In the genomic region with DNA sequence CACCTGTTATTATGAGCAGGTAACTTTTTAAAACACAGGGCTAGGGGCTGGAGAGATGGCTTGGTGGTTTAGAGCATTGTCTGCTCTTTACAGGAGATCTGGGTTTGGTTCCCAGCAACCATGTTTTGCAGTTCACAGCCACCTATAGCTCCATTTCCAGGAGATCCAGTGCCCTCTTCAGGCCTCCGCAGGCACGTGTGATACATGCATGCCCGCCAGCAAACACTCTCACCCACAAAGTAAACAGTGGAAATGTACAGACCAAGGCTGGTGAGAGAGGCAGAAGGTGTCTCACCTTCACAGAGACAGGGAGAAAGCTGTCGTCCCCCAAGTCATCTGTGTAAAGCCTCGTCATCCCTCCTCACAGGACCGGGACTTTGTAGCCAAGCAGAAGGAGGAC, we compare ENCODE assay signal across 19 mouse cellular contexts.
"Had no signal": no experiment of that assay in that cellular context is flagged by ENCODE, and none has a peak within 500 bp of the region (broad histone marks: within the 10 kb centered on the region; RNA-seq: fewer than 3 reads in every experiment).

No protein-coding gene starts in this region.

- DNase-seq: lung, adult 18-20 months; lung, postnatal 10 days; midbrain, embryonic 14.5 days; retina, postnatal 1 day; right cerebral cortex, adult 18-20 months; right cerebral cortex, postnatal 25 days; right cerebral cortex, postnatal 4 days; spleen, adult 18-20 months; thymus, adult 2 months; thymus, postnatal 25 days; thymus, postnatal 4 days had no signal

- H3K9ac ChIP-seq: liver, embryonic 12.5 days; liver, embryonic 14.5 days; midbrain, embryonic 12.5 days; neural tube, embryonic 13.5 days; neural tube, embryonic 15.5 days had no signal

- H3K27me3 ChIP-seq: liver, embryonic 12.5 days; midbrain, embryonic 12.5 days; neural tube, embryonic 13.5 days; neural tube, embryonic 15.5 days had no signal

- H3K27ac ChIP-seq: liver, embryonic 12.5 days; liver, embryonic 14.5 days; midbrain, embryonic 10.5 days; midbrain, embryonic 12.5 days; neural tube, embryonic 13.5 days; neural tube, embryonic 15.5 days had no signal

- ATAC-seq: liver, embryonic 12.5 days; midbrain, embryonic 16.5 days had no signal

- H3K36me3 ChIP-seq: midbrain, embryonic 10.5 days; midbrain, embryonic 12.5 days had no signal

- H3K4me3 ChIP-seq: liver, embryonic 12.5 days; midbrain, embryonic 10.5 days; midbrain, embryonic 12.5 days; myocyte; neural tube, embryonic 13.5 days; neural tube, embryonic 15.5 days had no signal

- H3K4me2 ChIP-seq: liver, embryonic 12.5 days; midbrain, embryonic 12.5 days; neural tube, embryonic 13.5 days; neural tube, embryonic 15.5 days had no signal

- H3K4me1 ChIP-seq: liver, embryonic 12.5 days; neural tube, embryonic 15.5 days had no signal

- H3K9me3 ChIP-seq: liver, embryonic 12.5 days; midbrain, embryonic 10.5 days; midbrain, embryonic 12.5 days; neural tube, embryonic 13.5 days; neural tube, embryonic 15.5 days had no signal
